ENCODE assay signal across 7 mouse cellular contexts in the genomic region with DNA sequence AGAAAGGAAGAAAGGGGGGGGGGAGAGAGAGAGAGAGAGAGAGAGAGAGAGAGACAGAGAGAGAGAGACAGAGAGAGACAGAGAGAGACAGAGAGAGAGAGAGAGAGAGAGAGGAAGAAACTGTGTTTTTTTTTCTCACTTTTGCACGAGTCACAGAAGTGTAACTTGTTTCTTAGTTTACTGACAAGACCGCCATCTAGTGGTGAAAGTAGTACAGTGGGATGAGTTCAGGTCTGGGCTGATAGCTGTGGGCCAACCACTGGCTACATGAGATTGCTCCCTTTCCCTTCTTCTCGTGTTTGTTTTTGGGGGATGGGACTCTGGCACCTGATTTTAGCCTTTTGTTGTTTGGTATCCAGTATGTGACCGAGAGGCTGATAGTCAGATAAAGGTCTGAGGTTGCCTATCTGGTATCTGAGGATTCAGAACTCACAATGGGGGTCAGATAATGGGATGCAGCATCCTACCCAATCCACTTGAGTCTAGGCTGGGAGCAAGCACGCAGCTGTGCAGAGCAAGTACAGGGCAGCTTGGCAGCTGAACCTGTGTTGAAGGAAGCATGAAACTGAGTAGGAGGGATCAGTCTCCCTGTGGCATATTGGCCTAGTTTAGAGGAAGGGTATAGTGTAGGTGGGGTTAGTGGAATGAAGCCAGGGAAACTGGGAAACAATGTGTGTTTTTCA. TPM values are rescaled to one million over a fixed set of nuclear protein-coding genes. Genes with fewer than 3 reads are reported as not detected.
A peak's percentile ranks its signal among the peaks of the same experiment; 100 is the strongest.
DNase-seq lines count a peak whose midpoint lies in the region; ATAC-seq and TF ChIP-seq lines count a peak whose summit lies in the region.

No protein-coding gene starts in this region.

- 28% methylated on average over 5 of the region's 5 CpGs for WGBS in intestine, embryonic 15.5 days
- WGBS in liver, embryonic 14.5 days (ENCODE audit: insufficient replicate concordance): 13% methylated on average over 5 of the region's 5 CpGs

- TF ChIP-seq EP300 in liver, embryonic 14.5 days (IDR thresholded peaks at IDR 0.05; ENCODE audit: low read depth): no peak

- no peaks in the 10 kb centered on the region for H3K27me3 ChIP-seq in intestine, embryonic 15.5 days (replicated peaks)
- no peaks in the 10 kb centered on the region for H3K27me3 ChIP-seq in liver, embryonic 14.5 days (ENCODE audit: control insufficient read depth, insufficient read depth, low read length)

- no peak overlapping the region for H3K4me3 ChIP-seq in intestine, embryonic 15.5 days (replicated peaks)
- H3K4me3 ChIP-seq in liver, embryonic 14.5 days (ENCODE audit: insufficient read depth in 1 of 2, low read depth in 2 of 2, low read length in 2 of 2): no peak overlapping the region

- H3K4me1 ChIP-seq in intestine, embryonic 15.5 days (replicated peaks): no peaks in the 10 kb centered on the region
- H3K4me1 ChIP-seq in liver, embryonic 14.5 days (replicated peaks; ENCODE audit: control insufficient read depth in 2 of 2, insufficient read depth in 2 of 2, low read length in 1 of 2): peaks cover 0 to 3% of the 10 kb centered on the region in 2 experiments; a peak in 1 of 4 replicates

- DNase-seq in right cerebral cortex, postnatal 10 days (ENCODE audit: low spot score in 2 of 2): peak; percentile 27 to 32
- no peak for DNase-seq in right cerebral cortex, postnatal 4 days
- DNase-seq in liver, embryonic 14.5 days (ENCODE audit: low read depth in 3 of 3, low spot score in 3 of 3): peak; percentile 68 to 71 (median 68)

- no peak overlapping the region for H3K9ac ChIP-seq in intestine, embryonic 15.5 days
- H3K9ac ChIP-seq in liver, embryonic 14.5 days (replicated peaks): no peak overlapping the region

- H3K4me2 ChIP-seq in intestine, embryonic 15.5 days (replicated peaks): no peak overlapping the region
- no peak overlapping the region; the same call in 1 of the 2 replicates for H3K4me2 ChIP-seq in liver, embryonic 14.5 days (ENCODE audit: low read depth)

- TF ChIP-seq CTCF in liver, embryonic 14.5 days (IDR thresholded peaks at IDR 0.05; ENCODE audit: low read depth): peak; percentile 80

- H3K36me3 ChIP-seq in intestine, embryonic 15.5 days: peaks cover 15% of the 10 kb centered on the region
- peaks cover 6% of the 10 kb centered on the region for H3K36me3 ChIP-seq in liver, embryonic 14.5 days (replicated peaks; ENCODE audit: control insufficient read depth, insufficient read depth, low read depth)

- H3K27ac ChIP-seq in intestine, embryonic 15.5 days: no peak overlapping the region
- H3K27ac ChIP-seq in liver, embryonic 14.5 days: no peak overlapping the region

- H3K9me3 ChIP-seq in intestine, embryonic 15.5 days: no peaks in the 10 kb centered on the region
- no peaks in the 10 kb centered on the region for H3K9me3 ChIP-seq in liver, embryonic 14.5 days (ENCODE audit: control insufficient read depth, low read length)

- peak; percentile 91 for ATAC-seq in activated CD4-positive, CD25-positive, alpha-beta regulatory T cell, adult 4 months
- peak; percentile 94 for ATAC-seq in erythroid progenitor cell, adult 5-6 weeks (replicated peaks; ENCODE audit: low FRiP score, poor library complexity, severe bottlenecking)
- ATAC-seq in intestine, embryonic 15.5 days: peak; percentile 87
- peak; percentile 83 for ATAC-seq in liver, embryonic 14.5 days (ENCODE audit: insufficient read depth)
- peak; percentile 90 for ATAC-seq in neutrophil, adult 5-6 weeks (ENCODE audit: extremely low read depth, insufficient number of reproducible peaks, low FRiP score, poor library complexity, severe bottlenecking)

RNA-seq across cellular contexts. Expression of gene Zfp948, which starts 12.8 kb away (rescaled TPM):
- polyA plus RNA-seq in activated CD4-positive, CD25-positive, alpha-beta regulatory T cell, adult 4 months (2017; shearing (Covaris generic)): 1 to 10 TPM; 2.6 to 7.1 TPM
- 4.6 and 4.7 TPM in 2 replicates for total RNA-seq in erythroid progenitor cell, adult 5-6 weeks (2015; ENCODE audit: low replicate concordance)
- 2.4 and 2.7 TPM in 2 replicates for total RNA-seq in erythroid progenitor cell, adult 5-6 weeks (2017; ENCODE audit: low replicate concordance)
- polyA plus RNA-seq in intestine, embryonic 15.5 days (2015; fragmentation: Nextera tagmentation; extraction: Ambion mirVana): 17.0 and 17.7 TPM in 2 replicates
- 2.0 and 3.6 TPM in 2 replicates for polyA plus RNA-seq in liver, embryonic 14.5 days (2012; rRNA removed)
- polyA plus RNA-seq in liver, embryonic 14.5 days (2014; fragmentation: Nextera tagmentation; extraction: Ambion mirVana): 6.3 and 7.6 TPM in 2 replicates
- 4.3 and 4.9 TPM in 2 replicates for total RNA-seq in neutrophil, adult 5-6 weeks (2017)

RNA-seq across cellular contexts. Expression of gene Zfp52, which starts 44.3 kb away (rescaled TPM):
- polyA plus RNA-seq in activated CD4-positive, CD25-positive, alpha-beta regulatory T cell, adult 4 months (2017; shearing (Covaris generic)): 10 to 100 TPM; 16.5 to 20.0 TPM
- total RNA-seq in erythroid progenitor cell, adult 5-6 weeks (2015; ENCODE audit: low replicate concordance): 5.0 and 6.3 TPM in 2 replicates
- 3.2 and 4.1 TPM in 2 replicates for total RNA-seq in erythroid progenitor cell, adult 5-6 weeks (2017; ENCODE audit: low replicate concordance)
- 4.0 and 4.3 TPM in 2 replicates for polyA plus RNA-seq in intestine, embryonic 15.5 days (2015; fragmentation: Nextera tagmentation; extraction: Ambion mirVana)
- polyA plus RNA-seq in liver, embryonic 14.5 days (2012; rRNA removed): 0.28 and 0.50 TPM in 2 replicates
- polyA plus RNA-seq in liver, embryonic 14.5 days (2014; fragmentation: Nextera tagmentation; extraction: Ambion mirVana): 0.48 and 0.51 TPM in 2 replicates
- 26.4 and 31.0 TPM in 2 replicates for total RNA-seq in neutrophil, adult 5-6 weeks (2017)
